Mouse (Mus musculus) liver, adult 2 months (tissue): ENCODE measurements around the gene Usp18. TPM values are rescaled to one million over a fixed set of nuclear protein-coding genes. Genes with fewer than 3 reads are reported as not detected.
A peak's percentile ranks its signal among the peaks of the same experiment; 100 is the strongest.

Experiments used
- DNase-seq: peaks from one replicate; pipeline ENCODE4 v3.0.0-alpha.2; 2011; ENCODE audit warnings: low read depth, low spot score; ENCODE audit errors: extremely low read depth
- H3K27ac ChIP-seq: fragments of 200-500 bp; replicated peaks from 2 replicates; pipeline ENCODE4 v1.5.1; 2012; ENCODE audit warnings: low read depth, mild to moderate bottlenecking, control low read depth, inconsistent platforms, low read length; ENCODE audit not compliant: insufficient read depth
- H3K27me3 ChIP-seq: fragments of 200-500 bp; 2 replicates; pipeline ENCODE4 v1.6.1; 2012; ENCODE audit warnings: mild to moderate bottlenecking, moderate library complexity, low read length, inconsistent platforms; ENCODE audit not compliant: control insufficient read depth, insufficient read depth
- H3K36me3 ChIP-seq: fragments of 200-500 bp; 2 replicates; pipeline ENCODE4 v1.6.1; 2012; ENCODE audit warnings: low read length, inconsistent platforms; ENCODE audit not compliant: control insufficient read depth, insufficient read depth
- H3K4me1 ChIP-seq: fragments of 200-500 bp; 2 replicates; pipeline ENCODE4 v1.6.1; 2011; ENCODE audit warnings: low read length; ENCODE audit not compliant: control insufficient read depth, insufficient read depth
- H3K4me3 ChIP-seq: fragments of 200-500 bp; 2 replicates; pipeline ENCODE4 v1.5.1; 2011; ENCODE audit warnings: low read depth, mild to moderate bottlenecking, control low read depth, low read length, moderate library complexity; ENCODE audit not compliant: insufficient read depth
- H3K79me2 ChIP-seq: fragments of 200-500 bp; 2 replicates; pipeline ENCODE4 v1.6.1; 2012; ENCODE audit warnings: inconsistent platforms, mild to moderate bottlenecking, low read length, moderate library complexity; ENCODE audit not compliant: control insufficient read depth, insufficient read depth
- H3K9ac ChIP-seq: fragments of 200-500 bp; 2 replicates; pipeline ENCODE4 v1.6.1; 2012; ENCODE audit warnings: low read depth, mild to moderate bottlenecking, control low read depth, inconsistent platforms, low read length
- CTCF ChIP-seq: fragments of 200-500 bp; IDR thresholded peaks from 2 replicates; pipeline ENCODE4 v1.5.1; 2011; ENCODE audit warnings: low read depth, low read length, control low read depth
- POLR2A ChIP-seq: fragments of 200-500 bp; IDR thresholded peaks from 2 replicates; pipeline ENCODE4 v1.6.1; 2011; ENCODE audit warnings: low read length, control low read depth; ENCODE audit not compliant: insufficient read depth; ENCODE audit errors: extremely low read depth
- WGBS: fragments of 180-500 bp; shearing (Covaris S2); methylation state at CpG from one replicate; pipeline ENCODE4 v1.1.7; 2018; 5-methylcytosine and 5-hydroxymethylcytosine counted together
- polyA plus RNA-seq: library from polyadenylated mRNA; depleted of rRNA; stranded (reverse); fragments of >200 nt; gene quantifications from 2 replicates; pipeline ENCODE4 v1.2.3, GENCODE M21; 2012
- total RNA-seq: library from RNA; depleted of rRNA; stranded (reverse); fragments of >200 nt; gene quantifications from 2 replicates; pipeline ENCODE4 v1.2.3, GENCODE M21; 2014

Usp18 gene
- total and polyA plus RNA-seq, 2 experiments, result 25.5 to 27.8 TPM

GRCm38 (mm10) chr6:121226744-121227143, 19.0 kb upstream of the Usp18 start:
- WGBS, result 47% methylated on average over 2 of the region's 2 CpGs

GRCm38 (mm10) chr6:121228421-121228820, 17.3 kb upstream of the Usp18 start:
- no peak for DNase-seq
- WGBS, result 86% methylated on average over 8 of the region's 8 CpGs
- H3K27me3 ChIP-seq, result no peaks in the 10 kb centered on the region
- H3K79me2 ChIP-seq, result no peaks in the 10 kb centered on the region
- peaks cover 12% of the 10 kb centered on the region for H3K4me1 ChIP-seq
- H3K4me3 ChIP-seq, result no peak overlapping the region
- H3K27ac ChIP-seq, result no peak overlapping the region
- H3K36me3 ChIP-seq, result no peaks in the 10 kb centered on the region
- TF ChIP-seq POLR2A (no peak), CTCF (no peak)
- H3K9ac ChIP-seq, result no peak overlapping the region

More at GRCm38 (mm10) chr6:121226744-121227143, 19.0 kb upstream of the Usp18 start:
- peak; percentile 41 for DNase-seq
- H3K4me1 ChIP-seq, result peaks cover 12% of the 10 kb centered on the region
- no peaks in the 10 kb centered on the region for H3K36me3 ChIP-seq
- H3K27ac ChIP-seq, result no peak overlapping the region
- H3K4me3 ChIP-seq, result no peak overlapping the region
- no peaks in the 10 kb centered on the region for H3K27me3 ChIP-seq
- no peak overlapping the region for H3K9ac ChIP-seq
- H3K79me2 ChIP-seq, result no peaks in the 10 kb centered on the region
- TF ChIP-seq POLR2A (no peak), CTCF (no peak)

DNA sequence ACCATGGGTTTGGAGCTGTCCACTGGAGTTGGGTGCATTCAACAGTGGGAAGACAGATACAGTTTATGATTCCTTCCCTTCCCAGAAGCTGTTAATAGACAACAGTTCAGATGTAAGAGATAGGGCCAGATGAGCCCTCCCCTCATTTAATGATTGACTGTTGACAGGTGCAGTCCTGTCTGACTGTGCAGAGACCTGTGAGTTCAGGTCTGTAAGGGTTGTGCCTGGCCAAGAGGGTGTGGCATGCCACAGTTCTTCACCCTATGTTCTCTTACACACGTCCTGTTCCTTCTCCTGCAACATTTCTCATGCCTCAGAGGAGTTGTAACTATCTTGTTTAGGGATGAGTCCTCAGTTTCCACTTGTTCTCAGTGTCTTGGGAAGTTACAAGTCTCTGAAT, 13.1 kb upstream of the Usp18 start:
- Histone ChIP-seq H3K27me3 (no peaks in the 10 kb centered on the region), H3K79me2 (no peaks in the 10 kb centered on the region), H3K4me3 (no peak overlapping the region), H3K9ac (no peak overlapping the region), H3K4me1 (no peaks in the 10 kb centered on the region), H3K36me3 (no peaks in the 10 kb centered on the region), H3K27ac (no peak overlapping the region)
- WGBS, result 91% methylated on average over 1 of the region's 1 CpGs
- TF ChIP-seq POLR2A, result no peak
- no peak for TF ChIP-seq CTCF
- DNase-seq, result no peak

- H3K4me3 ChIP-seq, result no peak overlapping the region
- no peaks in the 10 kb centered on the region for H3K4me1 ChIP-seq
- 92% methylated on average over 2 of the region's 2 CpGs for WGBS
- H3K27ac ChIP-seq, result no peak overlapping the region
- H3K36me3 ChIP-seq, result no peaks in the 10 kb centered on the region
- DNase-seq, result no peak
- no peak overlapping the region for H3K9ac ChIP-seq
- no peaks in the 10 kb centered on the region for H3K27me3 ChIP-seq
- TF ChIP-seq POLR2A (no peak), CTCF (no peak)
- no peaks in the 10 kb centered on the region for H3K79me2 ChIP-seq
Measured at GRCm38 (mm10) chr6:121236386-121236785, 9.3 kb upstream of the Usp18 start.

GRCm38 (mm10) chr6:121238209-121238608, 7.5 kb upstream of the Usp18 start:
- no peaks in the 10 kb centered on the region for H3K36me3 ChIP-seq
- WGBS, result 90% methylated on average over 4 of the region's 4 CpGs
- H3K4me3 ChIP-seq, result no peak overlapping the region
- no peak overlapping the region for H3K9ac ChIP-seq
- H3K27ac ChIP-seq, result no peak overlapping the region
- TF ChIP-seq CTCF, result no peak
- no peak for TF ChIP-seq POLR2A
- no peak for DNase-seq
- peaks cover 3% of the 10 kb centered on the region; the same call in 1 of the 2 replicates for H3K4me1 ChIP-seq
- H3K79me2 ChIP-seq, result no peaks in the 10 kb centered on the region
- H3K27me3 ChIP-seq, result no peaks in the 10 kb centered on the region

DNA sequence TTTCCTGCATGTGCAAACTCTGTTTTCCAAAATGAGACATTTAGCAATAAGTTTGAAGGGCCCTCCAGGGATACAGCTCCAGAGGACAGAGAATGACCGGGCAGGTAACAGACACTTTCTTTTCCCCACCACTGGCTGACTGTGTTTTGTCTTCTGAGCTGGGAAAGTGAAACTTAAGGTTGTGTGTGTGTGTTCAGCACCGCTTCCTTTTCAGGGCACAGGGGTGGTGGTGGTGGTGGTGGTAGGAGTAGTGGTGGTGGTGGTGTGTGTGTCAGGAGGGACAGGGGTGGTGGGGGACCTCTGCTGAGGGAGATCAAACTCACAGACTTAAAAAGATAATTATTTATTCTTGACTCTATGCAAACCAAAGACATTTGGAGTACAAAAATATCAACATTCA, 3.9 kb upstream of the Usp18 start:
- peaks cover 11% of the 10 kb centered on the region; the same call in 1 of the 2 replicates for H3K4me1 ChIP-seq
- H3K9ac ChIP-seq, result no peak overlapping the region
- H3K27ac ChIP-seq, result no peak overlapping the region
- H3K79me2 ChIP-seq, result no peaks in the 10 kb centered on the region; the same call in 1 of the 2 replicates
- no peak overlapping the region for H3K4me3 ChIP-seq
- DNase-seq, result no peak
- H3K36me3 ChIP-seq, result no peaks in the 10 kb centered on the region
- H3K27me3 ChIP-seq, result no peaks in the 10 kb centered on the region
- WGBS, result 90% methylated on average over 2 of the region's 2 CpGs
- TF ChIP-seq POLR2A, result no peak
- no peak for TF ChIP-seq CTCF
